Mouse (Mus musculus): ENCODE results near the gene Hsf5. TPM values are rescaled to one million over a fixed set of nuclear protein-coding genes. Genes with fewer than 3 reads are reported as not detected.

Hsf5 gene
- polyA plus RNA-seq, 1 experiment from 2014 or later: not detected

- no peak for ATAC-seq (ENCODE audit: insufficient read depth)
- 42% methylated on average over 5 of the region's 5 CpGs for WGBS (ENCODE audit: insufficient replicate concordance)
Measured at GRCm38 (mm10) chr11:87654693-87655092, 37.7 kb downstream of the Hsf5 start.

DNA sequence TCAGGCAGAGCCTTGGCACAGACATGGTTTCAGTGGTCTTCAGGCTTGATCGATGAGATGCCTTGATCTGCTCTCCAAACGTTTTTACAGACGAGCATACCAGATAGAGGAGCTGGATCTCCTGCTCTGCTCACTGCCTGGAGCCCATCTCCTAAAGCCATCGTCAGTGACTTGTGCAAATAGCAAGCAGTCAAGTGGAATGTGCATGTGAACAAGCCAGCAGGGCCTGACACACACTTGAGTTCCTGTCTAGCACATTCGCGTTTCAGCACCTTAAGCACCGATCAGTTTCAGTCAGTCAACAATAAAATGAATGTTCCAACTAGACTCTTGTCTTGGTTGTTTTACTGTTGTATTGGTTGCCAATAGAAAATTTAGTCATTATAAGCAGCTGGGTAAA, 42.3 kb downstream of the Hsf5 start:
- H3K9me3 ChIP-seq (replicated peaks): no peaks in the 10 kb centered on the region
- H3K4me1 ChIP-seq (replicated peaks): peaks cover 6% of the 10 kb centered on the region
- no peaks in the 10 kb centered on the region for H3K36me3 ChIP-seq (replicated peaks)
- H3K27me3 ChIP-seq: peaks cover 9% of the 10 kb centered on the region; the same call in 1 of the 2 replicates
- no peak overlapping the region for H3K4me3 ChIP-seq (replicated peaks)
- H3K4me2 ChIP-seq: no peak overlapping the region
- no peak overlapping the region for H3K9ac ChIP-seq
- WGBS (ENCODE audit: insufficient replicate concordance): 66% methylated on average over 7 of the region's 7 CpGs
- no peak overlapping the region for H3K27ac ChIP-seq (replicated peaks)
- no peak for ATAC-seq (ENCODE audit: insufficient read depth)

More at GRCm38 (mm10) chr11:87654693-87655092, 37.7 kb downstream of the Hsf5 start:
- no peaks in the 10 kb centered on the region for H3K36me3 ChIP-seq (replicated peaks)
- no peaks in the 10 kb centered on the region for H3K9me3 ChIP-seq (replicated peaks)
- no peak overlapping the region for H3K4me3 ChIP-seq (replicated peaks)
- no peaks in the 10 kb centered on the region for H3K27me3 ChIP-seq
- no peak overlapping the region for H3K4me2 ChIP-seq
- H3K4me1 ChIP-seq (replicated peaks): no peaks in the 10 kb centered on the region
- H3K27ac ChIP-seq (replicated peaks): no peak overlapping the region
- no peak overlapping the region for H3K9ac ChIP-seq

DNA sequence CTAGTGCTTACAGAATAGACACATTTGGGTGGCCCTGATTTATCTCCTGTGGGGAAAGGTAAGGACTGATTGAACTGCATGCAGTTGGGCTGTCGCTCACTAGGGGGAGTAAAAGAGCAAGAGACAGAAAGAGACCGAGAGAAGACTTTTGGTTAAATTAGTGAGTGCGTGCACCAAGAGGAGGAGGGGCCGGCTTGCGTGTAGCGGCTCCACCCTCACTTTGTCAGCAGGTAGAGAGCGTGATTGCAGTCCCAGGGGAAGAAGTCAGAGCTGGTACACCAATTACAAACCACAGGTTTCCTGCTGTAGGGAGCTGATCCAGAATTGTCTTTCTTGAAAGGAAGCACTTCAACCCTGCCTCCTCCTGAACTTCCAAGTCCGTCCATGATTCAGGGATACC, 45.4 kb downstream of the Hsf5 start, which contains the start of gene Rnf43:
TSS of gene Rnf43 (plus strand) at position 316 of the 400 bp plus-strand sequence.
- ATAC-seq (ENCODE audit: insufficient read depth): peak; percentile 85
- Histone ChIP-seq H3K27me3 (peaks cover 9% of the 10 kb centered on the region; the same call in 1 of the 2 replicates), H3K27ac (replicated peaks) (0 out of 2 replicates have a peak within 1 kb of the TSS, but pooled peaks have one; percentile 5), H3K36me3 (replicated peaks) (no peaks in the 10 kb centered on the region), H3K9ac (0 out of 2 replicates have a peak within 1 kb of the TSS, but pooled peaks have one; percentile 12), H3K9me3 (replicated peaks) (no peaks in the 10 kb centered on the region), H3K4me2 (peak within 1 kb of the TSS; percentile 56), H3K4me3 (replicated peaks) (peak within 1 kb of the TSS; percentile 44), H3K4me1 (replicated peaks) (peaks cover 6% of the 10 kb centered on the region)
- 0% methylated on average over 8 of the region's 8 CpGs for WGBS (ENCODE audit: insufficient replicate concordance)

DNA sequence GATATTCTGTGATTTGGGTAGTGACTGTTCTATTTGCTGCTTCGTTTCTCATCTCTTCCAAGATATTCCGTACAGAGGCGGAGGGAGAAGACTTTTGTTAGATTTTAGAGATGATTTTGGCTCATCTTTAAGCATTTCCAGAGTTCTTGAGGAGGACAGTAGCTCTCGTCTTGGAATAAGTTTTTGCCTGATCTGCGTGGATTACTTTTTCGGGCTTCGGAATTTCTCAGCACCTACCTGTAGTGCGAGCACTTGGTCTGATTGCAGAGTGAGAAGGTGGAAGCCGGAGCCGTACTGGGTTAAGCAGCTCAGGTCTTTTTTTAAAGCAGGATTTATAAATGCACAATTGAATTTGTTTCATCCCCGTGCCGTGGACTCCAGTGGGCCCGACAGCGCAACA, 45.9 kb downstream of the Hsf5 start:
- peak overlapping the region; percentile 56 for H3K4me2 ChIP-seq
- peaks cover 9% of the 10 kb centered on the region for H3K4me1 ChIP-seq (replicated peaks)
- 16% methylated on average over 14 of the region's 14 CpGs for WGBS (ENCODE audit: insufficient replicate concordance)
- H3K27me3 ChIP-seq: peaks cover 9% of the 10 kb centered on the region; the same call in 1 of the 2 replicates
- ATAC-seq (ENCODE audit: insufficient read depth): no peak
- no peaks in the 10 kb centered on the region for H3K9me3 ChIP-seq (replicated peaks)
- no peaks in the 10 kb centered on the region for H3K36me3 ChIP-seq (replicated peaks)
- H3K4me3 ChIP-seq (replicated peaks): peak overlapping the region; percentile 44
- 0 out of 2 replicates have a peak overlapping the region, but pooled peaks have one; percentile 5 for H3K27ac ChIP-seq (replicated peaks)
- 0 out of 2 replicates have a peak overlapping the region, but pooled peaks have one; percentile 3 for H3K9ac ChIP-seq

GRCm38 (mm10) chr11:87663948-87664347, 47.0 kb downstream of the Hsf5 start:
- Histone ChIP-seq H3K4me2 (peak overlapping the region; percentile 38), H3K4me3 (replicated peaks) (peak overlapping the region; percentile 44), H3K36me3 (replicated peaks) (no peaks in the 10 kb centered on the region), H3K27me3 (peaks cover 9% of the 10 kb centered on the region; the same call in 1 of the 2 replicates), H3K9me3 (replicated peaks) (no peaks in the 10 kb centered on the region), H3K4me1 (replicated peaks) (peaks cover 12% of the 10 kb centered on the region), H3K9ac (0 out of 2 replicates have a peak overlapping the region, but pooled peaks have one; percentile 12), H3K27ac (replicated peaks) (no peak overlapping the region)
- WGBS (ENCODE audit: insufficient replicate concordance): 67% methylated on average over 6 of the region's 6 CpGs
- ATAC-seq (ENCODE audit: insufficient read depth): no peak

DNA sequence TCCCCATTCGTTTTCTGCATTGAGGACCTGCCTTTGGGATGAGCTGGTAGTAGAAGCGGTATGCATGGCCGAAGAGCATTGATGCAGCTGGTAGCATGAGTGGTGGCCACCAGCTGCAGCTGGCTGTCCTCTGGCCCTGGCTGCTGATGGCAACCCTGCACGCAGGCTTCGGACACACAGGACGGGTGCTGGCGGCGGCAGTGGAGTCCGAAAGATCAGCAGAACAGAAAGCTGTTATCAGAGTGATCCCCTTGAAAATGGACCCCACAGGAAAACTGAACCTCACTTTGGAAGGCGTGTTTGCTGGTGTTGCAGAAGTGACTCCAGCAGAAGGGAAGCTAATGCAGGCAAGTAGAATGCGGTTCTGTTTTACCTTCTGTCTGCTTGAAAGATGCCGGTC, 47.6 kb downstream of the Hsf5 start:
- H3K36me3 ChIP-seq (replicated peaks): no peaks in the 10 kb centered on the region
- peak overlapping the region; percentile 38 for H3K4me2 ChIP-seq
- ATAC-seq (ENCODE audit: insufficient read depth): no peak
- H3K27me3 ChIP-seq: peaks cover 9% of the 10 kb centered on the region; the same call in 1 of the 2 replicates
- H3K9ac ChIP-seq: 0 out of 2 replicates have a peak overlapping the region, but pooled peaks have one; percentile 12
- peak overlapping the region; percentile 44 for H3K4me3 ChIP-seq (replicated peaks)
- H3K27ac ChIP-seq (replicated peaks): no peak overlapping the region
- peaks cover 12% of the 10 kb centered on the region for H3K4me1 ChIP-seq (replicated peaks)
- no peaks in the 10 kb centered on the region for H3K9me3 ChIP-seq (replicated peaks)
- WGBS (ENCODE audit: insufficient replicate concordance): 70% methylated on average over 12 of the region's 12 CpGs

- WGBS (ENCODE audit: insufficient replicate concordance): 62% methylated on average over 6 of the region's 6 CpGs
- H3K36me3 ChIP-seq (replicated peaks): no peaks in the 10 kb centered on the region
- no peak overlapping the region for H3K9ac ChIP-seq
- no peak overlapping the region; the same call in 1 of the 2 replicates for H3K4me2 ChIP-seq
- no peak for ATAC-seq (ENCODE audit: insufficient read depth)
- H3K27ac ChIP-seq (replicated peaks): no peak overlapping the region
- H3K4me1 ChIP-seq (replicated peaks): peaks cover 12% of the 10 kb centered on the region
- peak overlapping the region; percentile 23; the same call in 1 of the 2 replicates for H3K4me3 ChIP-seq (replicated peaks)
- peaks cover 9% of the 10 kb centered on the region; the same call in 1 of the 2 replicates for H3K27me3 ChIP-seq
- no peaks in the 10 kb centered on the region for H3K9me3 ChIP-seq (replicated peaks)
Measured at GRCm38 (mm10) chr11:87665224-87665623, 48.3 kb downstream of the Hsf5 start.

- peaks cover 9% of the 10 kb centered on the region; the same call in 1 of the 2 replicates for H3K27me3 ChIP-seq
- no peak overlapping the region for H3K9ac ChIP-seq
- ATAC-seq (ENCODE audit: insufficient read depth): no peak
- peaks cover 12% of the 10 kb centered on the region for H3K4me1 ChIP-seq (replicated peaks)
- no peaks in the 10 kb centered on the region for H3K9me3 ChIP-seq (replicated peaks)
- no peaks in the 10 kb centered on the region for H3K36me3 ChIP-seq (replicated peaks)
- H3K4me2 ChIP-seq: peak overlapping the region; percentile 45
- WGBS (ENCODE audit: insufficient replicate concordance): 64% methylated on average over 2 of the region's 2 CpGs
- H3K27ac ChIP-seq (replicated peaks): peak overlapping the region; percentile 76; the same call in 1 of the 2 replicates
- peak overlapping the region; percentile 32 for H3K4me3 ChIP-seq (replicated peaks)
Measured at GRCm38 (mm10) chr11:87665658-87666057, 48.7 kb downstream of the Hsf5 start.

- H3K9me3 ChIP-seq (replicated peaks): no peaks in the 10 kb centered on the region
- peak overlapping the region; percentile 32 for H3K4me3 ChIP-seq (replicated peaks)
- no peak overlapping the region for H3K9ac ChIP-seq
- ATAC-seq (ENCODE audit: insufficient read depth): no peak
- no peaks in the 10 kb centered on the region for H3K36me3 ChIP-seq (replicated peaks)
- WGBS (ENCODE audit: insufficient replicate concordance): 48% methylated on average over 12 of the region's 12 CpGs
- H3K27ac ChIP-seq (replicated peaks): peak overlapping the region; percentile 76
- peaks cover 12% of the 10 kb centered on the region for H3K4me1 ChIP-seq (replicated peaks)
- H3K27me3 ChIP-seq: peaks cover 9% of the 10 kb centered on the region; the same call in 1 of the 2 replicates
- H3K4me2 ChIP-seq: peak overlapping the region; percentile 45
Measured at GRCm38 (mm10) chr11:87666256-87667035, 49.5 kb downstream of the Hsf5 start.

- no peaks in the 10 kb centered on the region for H3K9me3 ChIP-seq (replicated peaks)
- no peaks in the 10 kb centered on the region for H3K36me3 ChIP-seq (replicated peaks)
- no peak overlapping the region for H3K9ac ChIP-seq
- H3K4me3 ChIP-seq (replicated peaks): no peak overlapping the region
- ATAC-seq (ENCODE audit: insufficient read depth): no peak
- H3K4me2 ChIP-seq: 0 out of 2 replicates have a peak overlapping the region, but pooled peaks have one; percentile 11
- 36% methylated on average over 4 of the region's 4 CpGs for WGBS (ENCODE audit: insufficient replicate concordance)
- H3K27ac ChIP-seq (replicated peaks): no peak overlapping the region
- peaks cover 11% of the 10 kb centered on the region for H3K4me1 ChIP-seq (replicated peaks)
- peaks cover 9% of the 10 kb centered on the region; the same call in 1 of the 2 replicates for H3K27me3 ChIP-seq
Measured at GRCm38 (mm10) chr11:87667107-87668090, 50.4 kb downstream of the Hsf5 start.
